Mouse (Mus musculus) thymus, postnatal 25 days (tissue): Measurements from ENCODE around the gene Nsd2.

Source experiments
- DNase-seq: peaks from one replicate; pipeline ENCODE4 v3.0.0; 2022

Gene Nsd2

DNA sequence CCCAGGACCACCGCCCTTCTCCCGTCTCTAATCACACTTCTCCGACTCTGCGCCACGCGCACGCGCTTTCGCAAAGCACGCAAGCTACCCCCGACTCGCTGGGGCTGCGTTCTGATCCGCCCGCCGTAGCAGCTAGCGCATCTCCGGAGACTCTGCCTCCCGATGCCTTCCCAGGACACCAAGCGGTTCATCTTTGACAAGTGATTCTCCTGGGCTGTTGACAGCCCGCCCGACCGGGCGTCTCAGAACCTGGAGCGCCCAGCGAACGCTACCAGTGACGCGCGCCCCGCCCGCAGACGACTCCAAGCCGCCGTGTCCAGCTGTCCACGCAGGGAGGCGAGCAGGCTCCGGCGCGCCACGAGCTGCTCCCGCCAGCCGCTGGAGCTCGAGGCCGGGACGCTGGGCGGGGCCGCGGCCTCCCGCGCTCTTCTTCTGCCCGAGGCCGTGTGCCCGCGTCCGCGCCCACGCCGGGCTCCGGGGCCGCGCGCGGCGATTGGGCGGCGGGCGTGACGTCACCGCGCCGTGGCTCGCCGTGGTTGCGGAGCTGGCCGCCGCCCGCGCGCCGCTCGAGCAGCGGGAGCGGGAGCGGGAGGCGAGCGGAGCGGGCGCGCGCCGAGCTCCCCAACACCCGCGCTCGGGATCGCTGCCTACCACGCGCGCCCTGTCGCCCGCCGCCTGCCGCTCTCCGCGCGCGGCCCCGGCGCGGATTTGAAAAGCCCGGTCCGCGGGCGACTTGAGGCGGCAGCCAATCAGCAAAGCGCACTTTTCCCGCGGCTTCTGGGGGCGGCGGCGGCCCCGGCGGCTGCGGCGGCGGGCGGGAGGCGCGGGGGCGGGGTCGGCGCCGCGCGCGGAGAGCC, at the start of gene Nsd2:
Nsd2 (plus strand) TSS at position 850 of the 857 bp plus-strand sequence.
- peak; percentile 88 for DNase-seq

GRCm38 (mm10) chr5:33777195-33777594, 43.3 kb upstream of the Nsd2 start:
- no peak for DNase-seq

DNA sequence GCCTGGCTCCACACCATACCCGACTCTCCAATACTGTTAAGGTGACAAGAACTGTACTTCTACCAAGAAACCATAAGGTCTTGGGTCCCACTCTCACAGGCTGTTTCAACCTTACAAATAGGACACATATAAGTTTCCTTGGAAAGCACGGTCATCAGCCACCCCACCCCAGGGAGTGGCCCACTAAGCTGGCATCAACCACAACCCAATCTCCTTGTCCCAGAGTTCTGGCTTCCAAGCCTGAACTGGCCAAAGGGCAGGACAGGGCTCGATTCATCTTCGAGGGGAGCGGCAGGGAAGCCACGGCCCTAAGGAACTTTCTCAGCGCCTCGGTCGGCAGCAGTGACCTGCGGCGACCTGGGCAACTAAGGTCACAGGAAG, 38.6 kb upstream of the Nsd2 start:
- no peak for DNase-seq

DNA sequence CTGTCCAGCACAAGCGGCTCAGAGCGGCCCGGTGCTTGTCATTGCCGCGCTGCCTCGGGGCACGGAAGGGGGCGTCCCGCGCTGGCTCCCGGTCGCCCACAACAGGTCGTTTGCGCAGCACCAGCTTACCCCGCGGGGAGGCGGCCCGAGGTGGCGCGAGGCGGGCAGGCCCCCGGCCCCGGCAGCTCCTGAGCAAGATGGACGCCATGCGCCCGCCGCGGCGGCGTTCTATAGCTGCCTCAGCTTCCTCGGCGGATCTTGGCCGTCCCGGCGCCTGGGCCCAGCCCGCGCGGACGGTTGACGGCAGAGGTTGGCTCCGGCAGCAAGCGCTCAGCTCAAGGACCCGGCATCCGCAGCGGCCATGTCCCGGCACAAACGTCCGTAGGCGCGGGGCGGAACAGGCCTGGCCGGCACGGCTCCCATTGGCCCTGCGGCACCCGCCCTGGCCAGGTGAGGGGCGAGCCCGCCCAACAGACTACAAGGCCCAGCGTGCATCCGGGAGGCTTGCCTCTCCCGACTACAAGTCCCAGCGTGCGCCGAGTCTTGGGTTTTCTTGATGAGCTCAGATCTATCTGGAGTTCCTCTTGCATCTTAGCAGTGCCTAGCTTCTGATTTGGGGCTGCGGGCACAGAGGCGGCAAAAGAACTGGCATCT, 38.1 kb upstream of the Nsd2 start, which contains the start of gene Letm1:
Letm1 (minus strand) TSS at position 473 of the 654 bp plus-strand sequence.
- peak; percentile 93 for DNase-seq

- DNase-seq: no peak
Observed at GRCm38 (mm10) chr5:33782999-33783390, 37.5 kb upstream of the Nsd2 start.

- DNase-seq: no peak
Observed at GRCm38 (mm10) chr5:33791912-33792643, 28.4 kb upstream of the Nsd2 start.

DNA sequence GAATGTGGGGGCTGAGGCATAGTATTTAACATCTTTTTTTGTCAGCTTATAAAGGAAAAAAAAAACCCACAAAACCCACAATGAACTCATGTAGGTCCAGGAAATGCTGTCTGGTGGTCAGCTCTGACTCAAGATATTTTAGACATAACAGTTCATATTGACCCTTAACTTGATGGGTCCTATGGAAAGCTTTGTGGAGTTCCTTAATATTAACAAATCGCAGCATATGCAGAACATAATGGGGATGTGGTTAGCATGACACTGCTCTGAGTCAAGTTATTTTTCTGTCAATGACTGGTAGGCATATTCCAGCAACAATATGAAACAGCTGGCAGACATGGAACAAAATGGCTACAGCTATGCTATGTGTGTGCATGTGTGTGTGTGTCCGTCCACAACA, 17.2 kb upstream of the Nsd2 start:
- no peak for DNase-seq

- no peak for DNase-seq
Observed at GRCm38 (mm10) chr5:33811519-33811918, 9.0 kb upstream of the Nsd2 start.

DNA sequence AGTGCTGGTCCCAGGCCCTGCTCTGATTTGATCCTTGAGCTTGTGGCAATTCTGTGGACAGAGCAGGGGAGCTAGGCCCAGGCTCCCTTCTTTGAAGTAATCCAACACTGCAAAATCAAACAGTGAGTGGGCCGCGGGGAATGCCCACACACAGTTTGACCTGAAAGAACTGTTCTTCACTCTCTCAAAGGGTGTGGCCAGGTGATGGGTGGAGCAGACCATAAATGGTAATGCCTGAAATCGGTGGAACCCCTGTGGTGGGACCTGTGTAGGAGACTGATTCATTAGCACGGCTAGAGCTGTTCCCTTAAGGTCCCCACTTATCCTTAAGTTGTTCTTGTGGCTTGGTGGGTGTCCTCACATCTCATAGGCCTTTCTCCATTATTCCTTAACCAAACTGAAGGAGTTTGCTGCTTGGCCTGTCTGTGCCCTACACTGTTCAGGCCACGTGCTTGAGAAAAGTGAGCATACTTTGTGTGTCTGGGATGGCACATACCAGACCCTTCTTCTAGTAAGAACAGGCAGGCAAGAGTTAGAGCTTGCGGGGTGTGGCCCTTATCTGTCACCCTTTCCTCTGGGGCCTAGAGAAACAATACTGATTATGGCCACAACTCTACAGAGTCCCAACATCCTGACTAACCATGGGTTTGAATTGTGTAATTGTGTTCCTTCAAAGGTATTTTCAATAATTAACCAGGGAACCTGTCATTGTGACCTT, 4.4 kb upstream of the Nsd2 start:
- DNase-seq: no peak

DNA sequence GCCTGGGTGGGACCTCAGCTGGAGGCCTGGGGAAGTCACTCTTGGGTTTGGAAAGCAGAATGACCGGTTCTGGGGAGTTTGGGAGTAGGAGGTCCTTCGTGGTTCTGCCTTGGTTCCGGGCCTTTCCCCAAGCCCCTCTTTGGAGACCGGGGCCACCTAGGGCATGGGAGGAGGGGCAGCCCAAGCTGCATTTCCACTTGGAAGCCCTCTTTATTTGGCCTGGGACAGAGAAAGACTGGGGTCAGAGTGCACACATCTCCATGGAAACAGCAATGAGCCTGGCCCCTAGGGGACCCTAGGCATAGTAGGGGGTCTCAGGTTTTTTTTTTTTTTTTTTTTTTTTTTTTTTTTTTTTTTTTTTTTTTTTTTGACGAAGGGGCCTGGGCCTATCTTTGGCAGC, 2.4 kb upstream of the Nsd2 start:
- no peak for DNase-seq

GRCm38 (mm10) chr5:33819141-33819875, 1.2 kb upstream of the Nsd2 start:
- DNase-seq: no peak

DNA sequence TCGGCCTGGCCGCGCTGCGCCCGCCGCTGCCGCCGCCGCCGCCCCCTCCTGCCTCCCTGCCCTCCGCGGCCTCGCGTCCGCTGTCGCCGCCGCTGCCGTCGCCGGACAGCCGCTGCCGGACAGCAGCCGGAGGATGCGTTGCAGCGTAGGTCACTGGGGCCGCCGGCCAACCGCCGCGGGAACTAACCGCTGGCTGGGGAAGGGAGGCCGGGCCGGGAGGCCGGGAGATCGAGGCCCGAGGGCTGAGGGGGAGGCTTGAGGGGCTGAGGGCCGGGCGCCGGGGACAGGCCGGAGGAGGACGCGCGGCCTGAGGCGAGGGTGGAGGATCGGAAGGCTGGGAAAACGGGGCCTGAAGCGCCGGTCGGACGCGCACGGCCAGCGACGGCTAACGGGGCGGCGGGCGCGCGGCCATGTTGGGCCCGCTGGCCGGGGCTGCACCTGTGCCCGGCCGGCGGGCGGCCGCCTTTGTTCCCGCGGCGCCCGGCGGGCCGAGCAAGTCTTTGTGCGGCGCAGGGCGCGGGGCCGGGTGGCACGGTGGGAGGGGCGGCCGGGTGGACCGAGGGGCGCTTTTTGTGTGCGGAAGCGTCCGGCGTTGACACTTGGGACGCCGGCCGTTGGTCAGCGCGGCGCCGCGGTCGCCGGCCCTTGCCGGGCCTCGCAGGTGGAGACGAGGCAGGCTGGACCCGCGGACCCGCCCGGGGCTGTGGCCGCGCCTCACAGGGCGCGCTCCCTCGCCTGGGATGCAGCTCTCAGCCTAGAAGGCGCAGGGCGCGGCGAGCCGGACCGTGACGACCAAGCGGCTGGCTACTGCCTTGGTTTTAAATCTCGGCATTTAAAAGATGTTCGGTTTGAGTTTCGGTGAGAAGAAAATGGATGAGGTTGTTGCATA, 452 bp downstream of the Nsd2 start:
- DNase-seq: peak; percentile 39

DNA sequence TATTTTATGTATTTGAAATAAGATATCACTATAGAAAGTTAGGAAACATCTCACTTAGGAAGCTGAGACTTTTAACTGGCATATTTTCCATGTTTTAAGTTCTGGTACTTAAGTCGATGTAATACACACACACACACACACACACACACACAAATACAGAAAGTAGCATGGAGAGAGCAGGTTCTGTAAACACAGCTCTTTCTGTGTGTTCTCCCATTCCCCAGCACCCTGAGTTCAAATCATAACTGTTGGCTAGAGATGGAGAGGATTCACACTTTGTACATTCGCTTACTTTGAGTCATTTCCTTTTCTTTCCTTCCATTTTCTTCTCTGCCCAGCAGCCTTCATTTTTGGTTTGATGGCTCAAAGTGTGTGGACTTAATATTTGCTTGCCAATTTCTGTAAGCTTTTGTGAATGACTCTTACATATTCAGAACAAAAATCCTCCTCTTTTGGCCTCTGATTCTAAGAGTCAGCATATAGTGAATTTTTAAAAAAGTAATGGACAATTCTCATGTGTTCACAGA, 1.4 kb downstream of the Nsd2 start:
- no peak for DNase-seq

- DNase-seq: no peak
Observed at GRCm38 (mm10) chr5:33822456-33822855, 1.9 kb downstream of the Nsd2 start.

DNA sequence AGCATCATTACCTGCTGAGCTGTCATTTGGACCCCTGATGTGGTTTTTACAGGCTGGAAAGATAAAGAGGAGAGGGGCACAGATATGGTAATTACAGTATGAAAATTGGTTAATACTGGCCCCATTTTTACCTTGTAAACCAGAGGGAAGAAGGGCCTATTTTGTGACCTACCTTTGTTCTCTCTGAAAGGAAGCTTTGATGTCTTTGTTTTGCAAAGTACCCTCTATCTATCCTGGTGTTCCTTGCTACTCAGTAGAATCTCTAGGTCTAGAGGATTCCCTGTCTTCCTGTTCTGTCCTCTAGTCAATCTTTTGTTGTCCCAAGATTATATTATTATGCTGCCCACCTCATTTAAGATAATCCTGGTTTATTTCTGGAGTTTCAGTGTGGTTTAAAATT, 5.5 kb downstream of the Nsd2 start:
- DNase-seq: no peak

- DNase-seq: no peak
Observed at GRCm38 (mm10) chr5:33828107-33828506, 7.6 kb downstream of the Nsd2 start.

GRCm38 (mm10) chr5:33829958-33830357, 9.4 kb downstream of the Nsd2 start:
- no peak for DNase-seq

DNA sequence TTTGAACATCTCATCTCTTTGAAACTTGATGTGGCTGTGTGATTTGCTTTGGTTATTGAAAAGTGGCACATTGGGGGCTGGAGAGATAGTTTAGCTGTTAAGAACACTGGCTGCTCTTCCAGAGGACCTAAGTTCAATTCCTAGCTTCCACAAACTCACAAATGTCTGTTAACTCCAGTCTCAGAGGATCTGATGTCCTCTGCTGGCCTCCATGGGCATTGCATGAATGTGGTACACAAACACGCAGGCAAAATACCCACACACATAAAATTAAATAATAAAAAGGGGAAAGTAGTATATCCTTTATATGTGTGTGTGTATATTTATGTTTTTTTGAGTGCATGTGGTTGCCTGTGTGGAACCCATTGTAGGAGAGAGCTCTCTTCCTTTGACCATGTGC, 10.3 kb downstream of the Nsd2 start:
- DNase-seq: peak; percentile 46

- DNase-seq: no peak
Observed at GRCm38 (mm10) chr5:33841331-33841730, 20.8 kb downstream of the Nsd2 start.

DNA sequence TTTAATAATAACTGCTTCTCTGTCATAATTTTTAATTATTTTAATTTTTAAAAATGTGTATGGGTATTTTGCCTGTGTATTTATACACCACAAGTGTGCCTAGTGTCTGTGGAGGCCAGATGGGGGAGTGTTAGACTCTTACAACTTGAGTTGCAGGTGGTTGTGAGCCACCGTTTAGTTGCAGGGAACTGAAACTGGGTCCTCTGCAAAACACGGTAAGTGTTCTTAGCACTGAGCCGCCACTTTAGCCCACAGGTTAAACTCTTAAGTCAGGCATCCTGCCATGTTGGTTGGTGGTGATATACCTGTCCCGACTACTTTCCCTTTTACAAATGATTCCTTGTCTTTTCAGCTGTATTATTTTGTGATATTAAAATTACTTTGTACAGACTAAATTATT, 22.0 kb downstream of the Nsd2 start:
- no peak for DNase-seq

DNA sequence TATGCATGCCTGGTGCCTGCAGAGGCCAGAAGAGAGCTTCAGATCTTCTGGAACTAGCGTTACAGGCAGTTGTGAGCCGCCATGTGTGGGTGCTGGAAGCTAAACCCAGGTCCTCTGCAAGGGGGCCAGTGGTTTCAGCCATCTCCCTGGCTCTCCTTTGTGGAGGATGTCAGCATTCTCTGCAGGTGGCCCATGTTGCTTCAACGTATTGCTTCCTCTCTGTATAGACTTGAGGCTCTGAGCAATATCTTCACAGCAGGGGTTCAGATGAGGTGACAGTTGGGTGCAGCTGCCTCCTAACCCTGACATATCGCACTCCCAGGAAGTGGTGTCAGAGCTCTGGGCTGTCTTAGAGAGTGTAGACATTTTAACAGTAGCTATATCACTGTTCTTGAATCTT, 30.9 kb downstream of the Nsd2 start:
- DNase-seq: peak; percentile 66
